Mouse (Mus musculus) MEL (cell line): ENCODE data around the gene Slc6a16. TPM values are rescaled to one million over a fixed set of nuclear protein-coding genes. Genes with fewer than 3 reads are reported as not detected.

Experiments
- DNase-seq: peaks from one replicate; pipeline ENCODE4 v3.0.0; 2011; ENCODE audit warnings: low read depth, low spot score
- H3K27ac ChIP-seq: 2 replicates; pipeline ENCODE4 v1.5.1; 2012; ENCODE audit warnings: low read depth, mild to moderate bottlenecking, control low read depth, low read length, moderate library complexity; ENCODE audit not compliant: control insufficient read depth
- H3K27me3 ChIP-seq, 2 experiments: fragments of 150-350 bp in 1 of 2; sonication (generic) in 1 of 2; 2 replicates each; pipeline ENCODE4 v1.6.1; 2012; ENCODE audit warnings: low read length in 2 of 2, mild to moderate bottlenecking in 2 of 2, improper control_type of control experiment in 1 of 2, moderate library complexity in 1 of 2; ENCODE audit not compliant: insufficient read depth in 2 of 2, control insufficient read depth in 1 of 2
- H3K36me3 ChIP-seq, 2 experiments: 2 replicates each; pipeline ENCODE4 v1.6.1; 2012 to 2014; ENCODE audit warnings: low read length in 2 of 2, improper control_type of control experiment in 1 of 2, inconsistent platforms in 1 of 2, mild to moderate bottlenecking in 1 of 2; ENCODE audit not compliant: insufficient read depth in 2 of 2, control insufficient read depth in 1 of 2
- H3K4me1 ChIP-seq, 2 experiments: fragments of 150-350 bp in 1 of 2; sonication (generic) in 1 of 2; 2 replicates each; pipeline ENCODE4 v1.6.1; 2012; ENCODE audit warnings: low read length in 2 of 2, improper control_type of control experiment in 1 of 2, mild to moderate bottlenecking in 1 of 2; ENCODE audit not compliant: insufficient read depth in 2 of 2, control insufficient read depth in 1 of 2
- H3K4me3 ChIP-seq, 2 experiments: fragments of 150-350 bp in 1 of 2; sonication (generic) in 1 of 2; 2 replicates each; pipeline ENCODE4 v1.5.1; 2012; ENCODE audit warnings: low read depth in 2 of 2, low read length in 2 of 2, mild to moderate bottlenecking in 2 of 2, moderate library complexity in 2 of 2, control low read depth in 1 of 2, improper control_type of control experiment in 1 of 2; ENCODE audit not compliant: control insufficient read depth in 1 of 2, insufficient read depth in 1 of 2
- H3K79me2 ChIP-seq: 2 replicates; pipeline ENCODE4 v1.6.1; 2012; ENCODE audit warnings: mild to moderate bottlenecking, low read length, moderate library complexity; ENCODE audit not compliant: control insufficient read depth, poor library complexity, insufficient read depth
- H3K9ac ChIP-seq: 2 replicates; pipeline ENCODE4 v1.6.1; 2012; ENCODE audit warnings: low read depth, mild to moderate bottlenecking, control low read depth, low read length, moderate library complexity; ENCODE audit not compliant: control insufficient read depth, poor library complexity, severe bottlenecking
- H3K9me3 ChIP-seq: fragments of 150-350 bp; sonication (generic); replicated peaks from 2 replicates; pipeline ENCODE4 v1.6.1; 2012; ENCODE audit warnings: mild to moderate bottlenecking, low read length, improper control_type of control experiment, moderate library complexity; ENCODE audit not compliant: insufficient read depth
- CHD2 ChIP-seq: IDR thresholded peaks from 2 replicates; pipeline ENCODE4 v1.6.1; 2011; ENCODE audit warnings: low read length, improper control_type of control experiment
- CTCF ChIP-seq, 3 experiments: IDR thresholded peaks in 2 of 3; conservative IDR thresholded peaks in 1 of 3; 2 replicates each; pipeline ENCODE4 v1.5.1; 2011 to 2012; ENCODE audit warnings: low read length in 3 of 3, low read depth in 2 of 3, mild to moderate bottlenecking in 2 of 3, improper control_type of control experiment in 1 of 3, inconsistent platforms in 1 of 3, mixed read lengths in 1 of 3, moderate library complexity in 1 of 3; ENCODE audit not compliant: control insufficient read depth in 1 of 3, insufficient read depth in 1 of 3, poor library complexity in 1 of 3, severe bottlenecking in 1 of 3
- ELF1 ChIP-seq: IDR thresholded peaks from 2 replicates; pipeline ENCODE4 v1.6.1; 2014; ENCODE audit warnings: low read depth, mild to moderate bottlenecking, inconsistent platforms, low read length, improper control_type of control experiment, moderate library complexity
- GABPA ChIP-seq: IDR thresholded peaks from 2 replicates; pipeline ENCODE4 v1.6.1; 2012; ENCODE audit warnings: low read depth, mild to moderate bottlenecking, inconsistent platforms, low read length, improper control_type of control experiment, moderate library complexity
- GATA1 ChIP-seq: IDR thresholded peaks from 2 replicates; pipeline ENCODE4 v1.6.1; 2011; ENCODE audit warnings: low read depth, low read length, improper control_type of control experiment
- HCFC1 ChIP-seq: IDR thresholded peaks from 2 replicates; pipeline ENCODE4 v1.6.1; 2012; ENCODE audit warnings: low read depth, mild to moderate bottlenecking, inconsistent platforms, low read length, improper control_type of control experiment, moderate library complexity
- MAFK ChIP-seq: IDR thresholded peaks from 2 replicates; pipeline ENCODE4 v1.6.1; 2011; ENCODE audit warnings: low read depth, mild to moderate bottlenecking, low read length, improper control_type of control experiment, borderline replicate concordance
- MAZ ChIP-seq: IDR thresholded peaks from 2 replicates; pipeline ENCODE4 v1.6.1; 2012; ENCODE audit warnings: low read depth, mild to moderate bottlenecking, inconsistent platforms, low read length, improper control_type of control experiment
- MEF2A ChIP-seq: IDR thresholded peaks from 2 replicates; pipeline ENCODE4 v1.6.1; 2014; ENCODE audit warnings: low read depth, mild to moderate bottlenecking, inconsistent platforms, low read length, improper control_type of control experiment; ENCODE audit not compliant: poor library complexity, insufficient replicate concordance, severe bottlenecking; ENCODE audit errors: extremely low read depth
- MXI1 ChIP-seq: IDR thresholded peaks from 2 replicates; pipeline ENCODE4 v1.6.1; 2011; ENCODE audit warnings: mild to moderate bottlenecking, low read depth, low read length, improper control_type of control experiment
- MYB ChIP-seq: IDR thresholded peaks from 2 replicates; pipeline ENCODE4 v1.6.1; 2011; ENCODE audit warnings: mild to moderate bottlenecking, low read depth, low read length, improper control_type of control experiment
- MYC ChIP-seq: IDR thresholded peaks from 2 replicates; pipeline ENCODE4 v1.6.1; 2011; ENCODE audit warnings: low read depth, mild to moderate bottlenecking, low read length, improper control_type of control experiment, moderate library complexity
- POLR2A ChIP-seq, 2 experiments: IDR thresholded peaks; 2 replicates each; pipeline ENCODE4 v1.6.1; 2011 to 2012; ENCODE audit warnings: low read length in 2 of 2, mild to moderate bottlenecking in 2 of 2, control low read depth in 1 of 2, improper control_type of control experiment in 1 of 2, low read depth in 1 of 2, moderate library complexity in 1 of 2; ENCODE audit not compliant: control insufficient read depth in 1 of 2, insufficient read depth in 1 of 2, poor library complexity in 1 of 2
- POLR2AphosphoS2 ChIP-seq: IDR thresholded peaks from 2 replicates; pipeline ENCODE4 v1.6.1; 2011; ENCODE audit warnings: low read length, improper control_type of control experiment
- RAD21 ChIP-seq: IDR thresholded peaks from 2 replicates; pipeline ENCODE4 v1.6.1; 2011; ENCODE audit warnings: mild to moderate bottlenecking, low read depth, low read length, improper control_type of control experiment
- SIN3A ChIP-seq: IDR thresholded peaks from 2 replicates; pipeline ENCODE4 v1.6.1; 2012; ENCODE audit warnings: low read length, improper control_type of control experiment, inconsistent platforms
- SMC3 ChIP-seq: IDR thresholded peaks from 2 replicates; pipeline ENCODE4 v1.6.1; 2011; ENCODE audit warnings: low read depth, low read length, improper control_type of control experiment
- TAL1 ChIP-seq: IDR thresholded peaks from 2 replicates; pipeline ENCODE4 v1.6.1; 2012; ENCODE audit warnings: mild to moderate bottlenecking, inconsistent platforms, low read length, moderate library complexity, mixed read lengths
- TBP ChIP-seq: IDR thresholded peaks from 2 replicates; pipeline ENCODE4 v1.8.0; 2011; ENCODE audit warnings: low read depth, low read length, improper control_type of control experiment
- UBTF ChIP-seq: IDR thresholded peaks from 2 replicates; pipeline ENCODE4 v1.6.1; 2012; ENCODE audit warnings: low read depth, mild to moderate bottlenecking, inconsistent platforms, low read length, improper control_type of control experiment, moderate library complexity, borderline replicate concordance; ENCODE audit not compliant: insufficient read depth
- USF1 ChIP-seq: IDR thresholded peaks from 2 replicates; pipeline ENCODE4 v1.6.1; 2014; ENCODE audit warnings: low read depth, mild to moderate bottlenecking, inconsistent platforms, low read length, improper control_type of control experiment, moderate library complexity
- USF2 ChIP-seq, 2 experiments: IDR thresholded peaks; 2 replicates each; pipeline ENCODE4 v1.6.1; 2011 to 2012; ENCODE audit warnings: improper control_type of control experiment in 2 of 2, low read length in 2 of 2, borderline replicate concordance in 1 of 2, inconsistent platforms in 1 of 2, low read depth in 1 of 2, mild to moderate bottlenecking in 1 of 2; ENCODE audit not compliant: insufficient read depth in 1 of 2
- ZC3H11A ChIP-seq: IDR thresholded peaks from 2 replicates; pipeline ENCODE4 v1.6.1; 2012; ENCODE audit warnings: low read depth, mild to moderate bottlenecking, inconsistent platforms, low read length, improper control_type of control experiment
- ZNF384 ChIP-seq: IDR thresholded peaks from 2 replicates; pipeline ENCODE4 v1.6.1; 2012; ENCODE audit warnings: low read depth, mild to moderate bottlenecking, inconsistent platforms, low read length, improper control_type of control experiment
- polyA plus RNA-seq, 2 experiments: library from polyadenylated mRNA; stranded (reverse) in 1 of 2; unstranded in 1 of 2; fragments of >175 nt in 1 of 2; fragments of >200 nt in 1 of 2; gene quantifications; 2 replicates each; pipeline versions ENCODE4 v1.2.1 to v1.2.4; 2012; ENCODE audit warnings: low replicate concordance in 2 of 2, low read depth in 1 of 2; ENCODE audit not compliant: insufficient read length in 2 of 2, insufficient read depth in 1 of 2, missing spikeins in 1 of 2
- total RNA-seq: library from RNA; depleted of rRNA; stranded (reverse); fragments of 300-350 nt; gene quantifications from 2 replicates; pipeline ENCODE4 v1.2.3, GENCODE M21; 2012

Gene Slc6a16
- total and polyA plus RNA-seq, 3 experiments, result not detected

- no peak for DNase-seq
- Histone ChIP-seq H3K27ac (no peak overlapping the region), H3K9ac (no peak overlapping the region), H3K36me3 (peaks cover 0 to 9% of the 10 kb centered on the region in 2 experiments; a peak in 2 of 4 replicates), H3K4me3 (no peak overlapping the region), H3K27me3 (peaks cover 0 to 10% of the 10 kb centered on the region in 2 experiments; a peak in 3 of 4 replicates), H3K79me2 (peaks cover 4% of the 10 kb centered on the region), H3K4me1 (peaks cover 6 to 22% of the 10 kb centered on the region in 2 experiments), H3K9me3 (no peaks in the 10 kb centered on the region)
- TF ChIP-seq POLR2AphosphoS2 (no peak), GABPA (no peak), HCFC1 (no peak), ZNF384 (no peak), TBP (no peak), USF1 (no peak), SMC3 (no peak), TAL1 (no peak)
These were observed 484 bp downstream of the Slc6a16 start for GRCm38 (mm10) chr7:45241389-45241749.

- no peak for DNase-seq
- Histone ChIP-seq H3K27ac (no peak overlapping the region), H3K9me3 (no peaks in the 10 kb centered on the region), H3K79me2 (no peaks in the 10 kb centered on the region), H3K4me1 (no peaks in the 10 kb centered on the region), H3K27me3 (peaks cover 0 to 28% of the 10 kb centered on the region in 2 experiments), H3K9ac (no peak overlapping the region), H3K4me3 (no peak overlapping the region), H3K36me3 (no peaks in the 10 kb centered on the region)
- TF ChIP-seq GATA1, result no peak
- TF ChIP-seq ELF1, result no peak
- no peak for TF ChIP-seq SIN3A
- 0 out of 2 replicates have a peak, but pooled peaks have one; percentile 19 for TF ChIP-seq MYC
- peak; percentile 41; the same call in 1 of the 2 replicates for TF ChIP-seq ZNF384
- TF ChIP-seq CTCF (IDR thresholded peaks at IDR 0.05 in 2 of 3, conservative IDR thresholded peaks at IDR 0.05 in 1 of 3; ENCODE audit: control insufficient read depth in 1 of 3, insufficient read depth in 1 of 3, low read depth in 2 of 3, low read length in 3 of 3, poor library complexity in 1 of 3, severe bottlenecking in 1 of 3), result peak in 2 of 3 experiments; percentile 3 to 14; a peak in 1 of 6 replicates
- TF ChIP-seq TBP, result no peak
- TF ChIP-seq UBTF, result no peak
- TF ChIP-seq MAFK, result no peak
- no peak for TF ChIP-seq SMC3
- no peak for TF ChIP-seq MYB
These were observed 6.8 kb downstream of the Slc6a16 start for GRCm38 (mm10) chr7:45247666-45248065.

- DNase-seq, result no peak
- no peaks in the 10 kb centered on the region for H3K9me3 ChIP-seq
- H3K27ac ChIP-seq, result no peak overlapping the region
- no peak overlapping the region for H3K9ac ChIP-seq
- TF ChIP-seq MXI1, result no peak
- TF ChIP-seq POLR2AphosphoS2, result no peak
- TF ChIP-seq ZC3H11A, result no peak
- no peak for TF ChIP-seq MAZ
- TF ChIP-seq CHD2, result no peak
- TF ChIP-seq RAD21, result no peak
- TF ChIP-seq USF2 (IDR thresholded peaks at IDR 0.05; ENCODE audit: borderline replicate concordance in 1 of 2, insufficient read depth in 1 of 2, low read depth in 1 of 2, low read length in 2 of 2), result no peak
- no peak for TF ChIP-seq MYC
- TF ChIP-seq MEF2A, result no peak
- no peak for TF ChIP-seq GABPA
- no peak for TF ChIP-seq POLR2A (IDR thresholded peaks at IDR 0.05; ENCODE audit: control insufficient read depth in 1 of 2, insufficient read depth in 1 of 2, low read depth in 1 of 2, low read length in 2 of 2, poor library complexity in 1 of 2)
- TF ChIP-seq TBP, result no peak
- no peaks in the 10 kb centered on the region for H3K4me1 ChIP-seq
- no peak overlapping the region for H3K4me3 ChIP-seq
- H3K27me3 ChIP-seq, result peaks cover 6 to 30% of the 10 kb centered on the region in 2 experiments
- H3K79me2 ChIP-seq, result no peaks in the 10 kb centered on the region
- H3K36me3 ChIP-seq, result no peaks in the 10 kb centered on the region
These were observed 12.9 kb downstream of the Slc6a16 start for GRCm38 (mm10) chr7:45253806-45254205.
